Mouse (Mus musculus) forebrain, embryonic 15.5 days (tissue): ENCODE data around the gene H2-Eb2. TPM values are rescaled to one million over a fixed set of nuclear protein-coding genes. Genes with fewer than 3 reads are reported as not detected.
"Not testable (repeated sequence)": the region's sequence is repeated elsewhere in the genome, so short reads cannot be mapped to it uniquely, and the experiment has no call there.

ENCODE experiments used
- ATAC-seq: fragments of 200-750 bp; cut with Nextera tagmentation; replicated peaks from 2 replicates; pipeline ENCODE4 v1.8.0; 2017; ENCODE audit warnings: mild to moderate bottlenecking, moderate TSS enrichment, moderate library complexity
- H3K27ac ChIP-seq: fragments of 300-500 bp; sonication (generic); replicated peaks from 2 replicates; pipeline ENCODE4 v1.5.1; 2015; ENCODE audit warnings: mild to moderate bottlenecking, inconsistent platforms
- H3K27me3 ChIP-seq: fragments of 300-500 bp; sonication (generic); 2 replicates; pipeline ENCODE4 v1.6.1; 2015; ENCODE audit warnings: inconsistent platforms
- H3K36me3 ChIP-seq: fragments of 300-500 bp; sonication (generic); 2 replicates; pipeline ENCODE4 v1.6.1; 2015; ENCODE audit warnings: mild to moderate bottlenecking, inconsistent platforms
- H3K4me1 ChIP-seq: fragments of 300-500 bp; sonication (generic); 2 replicates; pipeline ENCODE4 v1.6.1; 2015; ENCODE audit warnings: inconsistent platforms
- H3K4me2 ChIP-seq: fragments of 300-500 bp; sonication (generic); replicated peaks from 2 replicates; pipeline ENCODE4 v1.6.1; 2015; ENCODE audit warnings: mild to moderate bottlenecking, inconsistent platforms
- H3K4me3 ChIP-seq: fragments of 300-500 bp; sonication (generic); 2 replicates; pipeline ENCODE4 v1.5.1; 2015; ENCODE audit warnings: mild to moderate bottlenecking, inconsistent platforms
- H3K9ac ChIP-seq: fragments of 300-500 bp; sonication (generic); replicated peaks from 2 replicates; pipeline ENCODE4 v1.6.1; 2015; ENCODE audit warnings: mild to moderate bottlenecking, inconsistent platforms
- H3K9me3 ChIP-seq: fragments of 300-500 bp; sonication (generic); 2 replicates; pipeline ENCODE4 v1.6.1; 2016; ENCODE audit warnings: inconsistent platforms
- WGBS: fragments of 180-500 bp; shearing (Covaris S2); methylation state at CpG from one replicate; pipeline ENCODE4 v1.1.7; 2015; ENCODE audit warnings: mixed read lengths; 5-methylcytosine and 5-hydroxymethylcytosine counted together
- polyA plus RNA-seq: library from polyadenylated mRNA; unstranded; fragments of >200 nt; fragmentation: Nextera tagmentation; extraction: Ambion mirVana; gene quantifications from 2 replicates; pipeline ENCODE4 v1.2.1, GENCODE M21; 2015

The H2-Eb2 gene
- polyA plus RNA-seq, 1 experiment from 2014 or later = 0.14 TPM

DNA sequence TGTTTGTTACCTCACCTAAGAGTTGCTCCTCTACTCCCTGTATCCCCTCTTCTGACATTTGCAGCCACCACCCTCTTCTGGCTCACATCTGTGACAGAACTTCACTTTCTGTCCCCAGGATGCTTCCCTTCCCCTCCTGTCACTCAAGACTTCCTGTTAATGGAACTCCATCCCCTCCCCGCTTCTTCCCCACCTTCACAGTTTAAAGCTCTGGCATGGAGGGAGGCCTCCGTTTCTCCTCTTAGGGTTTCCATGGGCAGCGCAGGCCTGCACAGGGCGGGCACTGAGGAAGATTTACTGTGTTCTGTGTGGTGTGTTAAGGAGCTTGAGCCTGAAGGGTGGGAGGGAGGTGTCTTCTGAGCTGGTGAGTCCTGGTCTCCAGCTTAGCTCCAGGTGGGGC, 17.3 kb upstream of the H2-Eb2 start:
- no peaks in the 10 kb centered on the region for H3K36me3 ChIP-seq
- ATAC-seq = no peak
- H3K4me1 ChIP-seq = peaks cover 4% of the 10 kb centered on the region; the same call in 1 of the 2 replicates
- no peaks in the 10 kb centered on the region for H3K9me3 ChIP-seq
- H3K4me2 ChIP-seq = no peak overlapping the region
- H3K4me3 ChIP-seq = no peak overlapping the region
- no peak overlapping the region for H3K27ac ChIP-seq
- H3K9ac ChIP-seq = no peak overlapping the region
- no peaks in the 10 kb centered on the region for H3K27me3 ChIP-seq
- WGBS = 85% methylated on average over 4 of the region's 4 CpGs

DNA sequence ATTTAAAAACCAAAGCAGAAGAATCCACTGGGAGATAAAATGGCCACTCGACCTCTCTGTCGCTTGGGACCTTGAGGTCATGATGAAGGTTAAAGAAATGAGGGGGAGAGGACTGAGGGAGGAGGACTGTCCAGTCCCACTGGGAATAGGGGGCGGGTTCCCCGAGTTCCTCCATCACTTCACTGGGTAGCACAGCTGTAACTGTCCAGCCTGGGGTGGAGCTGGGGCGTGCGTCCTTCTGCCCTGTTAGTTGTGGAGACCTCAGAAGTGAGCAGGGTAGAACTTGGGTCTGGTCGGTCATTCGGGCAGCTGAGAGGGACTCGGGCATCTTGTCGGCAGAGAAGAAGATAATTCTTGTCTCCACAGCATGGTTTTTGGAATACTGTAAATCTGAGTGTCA, 16.2 kb upstream of the H2-Eb2 start:
- 0 out of 2 replicates have a peak overlapping the region, but pooled peaks have one; percentile 35 for H3K27ac ChIP-seq
- WGBS = 28% methylated on average over 10 of the region's 10 CpGs
- ATAC-seq = no peak

DNA sequence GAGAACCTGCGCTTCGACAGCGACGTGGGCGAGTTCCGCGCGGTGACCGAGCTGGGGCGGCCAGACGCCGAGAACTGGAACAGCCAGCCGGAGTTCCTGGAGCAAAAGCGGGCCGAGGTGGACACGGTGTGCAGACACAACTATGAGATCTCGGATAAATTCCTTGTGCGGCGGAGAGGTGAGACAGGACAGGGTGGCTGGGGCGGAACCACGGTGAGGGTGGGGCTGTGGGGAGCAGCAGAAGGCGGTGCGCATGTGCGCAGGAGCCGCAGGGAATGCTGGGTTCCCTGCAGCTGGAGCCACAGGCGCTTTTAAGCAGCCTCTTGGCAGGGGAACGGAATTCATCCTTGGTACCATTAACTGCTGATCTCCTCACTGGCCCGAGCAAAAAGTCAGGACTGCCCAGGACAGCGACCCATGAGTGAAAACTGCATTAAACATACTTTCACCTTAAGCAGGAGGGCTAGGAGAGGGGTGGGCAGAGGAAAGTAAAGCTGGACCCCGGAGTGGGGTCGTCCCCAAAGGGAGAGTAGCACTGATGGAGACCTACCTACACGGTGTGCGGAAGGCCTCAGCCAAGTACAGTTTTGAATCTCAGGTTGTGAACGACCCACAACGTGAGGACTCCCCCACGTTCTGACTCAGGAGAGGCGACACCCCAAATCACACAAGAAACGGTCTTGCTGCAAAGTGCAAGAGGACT, 15.6 kb upstream of the H2-Eb2 start:
- WGBS = 23% methylated on average over 38 of the region's 38 CpGs
- H3K4me2 ChIP-seq = peak overlapping the region; percentile 57
- no peaks in the 10 kb centered on the region for H3K9me3 ChIP-seq
- peak overlapping the region; percentile 35; the same call in 1 of the 2 replicates for H3K27ac ChIP-seq
- H3K9ac ChIP-seq = peak overlapping the region; percentile 67
- H3K27me3 ChIP-seq = no peaks in the 10 kb centered on the region
- H3K4me1 ChIP-seq = peaks cover 4% of the 10 kb centered on the region; the same call in 1 of the 2 replicates
- H3K4me3 ChIP-seq = peak overlapping the region; percentile 77
- ATAC-seq = peak; percentile 92
- no peaks in the 10 kb centered on the region for H3K36me3 ChIP-seq

More for the DNA sequence above, 16.2 kb upstream of the H2-Eb2 start:
- Histone ChIP-seq H3K4me3 (peak overlapping the region; percentile 77), H3K4me2 (peak overlapping the region; percentile 57), H3K36me3 (no peaks in the 10 kb centered on the region), H3K9ac (peak overlapping the region; percentile 67), H3K4me1 (peaks cover 4% of the 10 kb centered on the region; the same call in 1 of the 2 replicates), H3K27me3 (no peaks in the 10 kb centered on the region), H3K9me3 (no peaks in the 10 kb centered on the region)

DNA sequence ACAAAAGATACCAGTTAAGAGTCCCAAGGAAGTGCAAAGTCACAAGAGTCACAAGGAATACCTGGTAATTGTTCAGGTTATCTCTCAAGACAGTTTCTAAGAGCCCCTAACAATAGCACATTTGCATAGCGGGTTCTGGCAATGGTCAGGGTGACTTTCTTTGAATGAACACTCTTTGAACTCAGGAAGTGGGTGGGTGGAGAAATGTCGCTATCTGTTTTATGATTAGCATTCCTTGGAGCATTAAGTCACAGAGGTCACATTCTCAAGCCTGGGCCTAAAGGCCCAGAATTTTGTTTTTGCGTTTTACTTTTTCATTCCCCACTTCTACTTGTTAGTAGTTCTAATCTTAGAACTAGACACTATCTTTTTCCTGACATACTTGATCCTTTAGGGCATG, 14.9 kb upstream of the H2-Eb2 start:
- not testable (repeated sequence) for H3K27ac ChIP-seq, H3K4me1 ChIP-seq, H3K36me3 ChIP-seq, H3K9me3 ChIP-seq, ATAC-seq, H3K4me3 ChIP-seq, H3K4me2 ChIP-seq, H3K27me3 ChIP-seq, H3K9ac ChIP-seq
- WGBS = 91% methylated on average over 3 of the region's 3 CpGs

DNA sequence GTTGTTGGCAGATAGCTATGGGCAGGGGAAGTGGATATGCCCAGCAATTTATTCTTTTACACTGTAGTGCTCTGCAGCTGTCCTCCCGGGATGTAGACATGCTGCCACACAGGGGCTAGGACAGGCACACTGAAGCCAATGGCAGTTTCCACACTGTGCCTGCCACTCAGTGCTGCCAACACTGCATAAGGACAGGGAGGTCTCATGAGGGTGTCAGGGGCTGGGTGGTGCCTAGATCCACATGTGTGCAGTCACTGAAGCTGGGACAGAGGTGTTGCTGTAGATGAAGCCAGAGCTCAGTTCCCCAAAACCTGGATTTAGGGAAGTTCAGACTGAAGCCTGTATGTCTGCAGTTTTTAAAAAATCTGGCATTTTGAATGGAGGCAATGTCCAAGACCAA, 13.3 kb upstream of the H2-Eb2 start:
- no peak for ATAC-seq
- WGBS = 97% methylated on average over 1 of the region's 1 CpGs
- Histone ChIP-seq H3K36me3 (no peaks in the 10 kb centered on the region), H3K27ac (no peak overlapping the region), H3K4me2 (no peak overlapping the region), H3K27me3 (no peaks in the 10 kb centered on the region), H3K4me1 (peaks cover 4% of the 10 kb centered on the region; the same call in 1 of the 2 replicates), H3K4me3 (no peak overlapping the region), H3K9ac (no peak overlapping the region), H3K9me3 (no peaks in the 10 kb centered on the region)

DNA sequence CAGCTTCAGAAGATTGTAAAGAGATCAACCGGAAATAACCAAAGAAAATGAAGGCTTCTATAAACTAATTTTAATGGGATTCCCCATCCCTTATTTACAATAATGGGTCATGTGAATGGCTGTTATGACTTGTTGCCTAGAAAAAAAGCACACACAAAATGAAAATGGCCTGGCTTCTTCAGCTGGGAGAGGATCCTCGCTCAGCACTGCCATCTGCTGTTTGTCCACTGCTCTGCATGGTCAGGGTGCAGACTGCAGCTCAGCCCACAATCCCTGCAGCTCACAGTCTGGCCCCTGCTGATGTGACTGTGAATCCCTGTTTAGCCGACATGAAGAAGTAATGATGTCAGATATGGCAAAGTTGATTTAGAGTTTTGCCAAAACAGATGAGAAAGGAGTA, 12.1 kb upstream of the H2-Eb2 start:
- H3K27me3 ChIP-seq = no peaks in the 10 kb centered on the region
- H3K36me3 ChIP-seq = no peaks in the 10 kb centered on the region
- WGBS = 40% methylated on average over 3 of the region's 3 CpGs
- no peak overlapping the region for H3K27ac ChIP-seq
- no peak overlapping the region for H3K9ac ChIP-seq
- H3K9me3 ChIP-seq = no peaks in the 10 kb centered on the region
- no peak overlapping the region for H3K4me3 ChIP-seq
- peak; percentile 61; the same call in 1 of the 2 replicates for ATAC-seq
- H3K4me2 ChIP-seq = no peak overlapping the region
- H3K4me1 ChIP-seq = peaks cover 4% of the 10 kb centered on the region; the same call in 1 of the 2 replicates

DNA sequence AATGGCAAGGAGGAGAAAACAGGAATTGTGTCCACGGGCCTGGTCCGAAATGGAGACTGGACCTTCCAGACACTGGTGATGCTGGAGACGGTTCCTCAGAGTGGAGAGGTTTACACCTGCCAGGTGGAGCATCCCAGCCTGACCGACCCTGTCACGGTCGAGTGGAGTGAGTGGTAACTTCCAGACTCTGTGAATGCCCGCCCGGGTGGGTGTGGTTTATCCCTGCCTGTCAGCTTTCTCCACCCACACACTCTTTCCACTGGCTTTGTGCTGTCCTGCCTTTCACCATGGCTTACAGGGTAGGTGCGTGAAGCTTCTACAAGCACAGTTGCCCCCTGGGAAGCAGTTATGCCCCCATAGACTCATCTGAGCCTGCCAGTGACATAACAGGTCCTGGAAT, 11.2 kb upstream of the H2-Eb2 start:
- Histone ChIP-seq H3K27ac (no peak overlapping the region), H3K27me3 (no peaks in the 10 kb centered on the region), H3K4me2 (no peak overlapping the region), H3K36me3 (no peaks in the 10 kb centered on the region), H3K9ac (no peak overlapping the region), H3K4me1 (peaks cover under 1% of the 10 kb centered on the region; the same call in 1 of the 2 replicates), H3K9me3 (no peaks in the 10 kb centered on the region), H3K4me3 (no peak overlapping the region)
- WGBS = 69% methylated on average over 9 of the region's 9 CpGs
- ATAC-seq = no peak

DNA sequence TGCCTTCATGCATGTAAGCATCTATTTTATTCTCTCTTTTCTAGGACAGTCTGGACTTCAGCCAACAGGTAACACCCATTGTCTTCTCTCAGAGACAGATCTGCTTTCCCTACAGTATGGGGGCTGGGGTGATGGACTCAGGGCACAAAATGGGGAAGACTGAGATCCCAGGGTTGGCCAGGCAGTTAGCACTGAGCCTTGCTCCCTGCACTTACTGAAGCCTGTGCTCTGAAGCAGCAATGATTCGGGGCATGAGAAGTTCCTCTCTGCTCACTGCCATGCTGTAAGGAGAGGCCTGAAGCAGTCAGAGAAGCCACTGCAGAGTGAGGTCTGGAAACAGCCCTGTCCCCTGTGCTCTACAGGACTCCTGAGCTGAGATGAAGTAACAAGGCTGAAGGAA, 10.0 kb upstream of the H2-Eb2 start:
- no peaks in the 10 kb centered on the region for H3K9me3 ChIP-seq
- H3K4me2 ChIP-seq = no peak overlapping the region
- H3K27ac ChIP-seq = no peak overlapping the region
- H3K36me3 ChIP-seq = no peaks in the 10 kb centered on the region
- ATAC-seq = no peak
- H3K4me1 ChIP-seq = no peaks in the 10 kb centered on the region
- WGBS = 68% methylated on average over 1 of the region's 1 CpGs
- no peak overlapping the region for H3K4me3 ChIP-seq
- no peaks in the 10 kb centered on the region for H3K27me3 ChIP-seq
- no peak overlapping the region for H3K9ac ChIP-seq

DNA sequence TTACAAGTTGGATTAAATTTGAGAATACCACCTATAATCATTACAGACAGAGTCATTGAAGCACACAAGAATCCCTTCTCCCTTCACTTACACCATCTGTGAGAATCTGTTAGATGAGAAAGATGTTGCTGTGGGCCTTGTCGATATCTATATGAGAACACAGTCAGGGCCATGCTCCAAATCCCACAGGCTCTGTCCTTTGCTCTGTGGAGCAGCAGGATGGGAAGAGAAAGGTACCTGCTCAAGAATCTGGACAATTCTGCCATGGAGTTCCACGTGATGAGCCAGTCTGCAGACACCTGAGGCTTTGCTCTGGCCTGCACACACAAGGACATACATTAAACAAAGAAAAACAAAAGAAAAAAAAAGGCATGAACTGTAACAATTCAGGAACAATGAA, 8.8 kb upstream of the H2-Eb2 start:
- H3K4me3 ChIP-seq = no peak overlapping the region
- no peaks in the 10 kb centered on the region for H3K27me3 ChIP-seq
- no peaks in the 10 kb centered on the region for H3K36me3 ChIP-seq
- H3K27ac ChIP-seq = no peak overlapping the region
- WGBS = 76% methylated on average over 2 of the region's 2 CpGs
- H3K4me2 ChIP-seq = no peak overlapping the region
- no peaks in the 10 kb centered on the region for H3K9me3 ChIP-seq
- no peak for ATAC-seq
- H3K9ac ChIP-seq = no peak overlapping the region
- no peaks in the 10 kb centered on the region for H3K4me1 ChIP-seq

DNA sequence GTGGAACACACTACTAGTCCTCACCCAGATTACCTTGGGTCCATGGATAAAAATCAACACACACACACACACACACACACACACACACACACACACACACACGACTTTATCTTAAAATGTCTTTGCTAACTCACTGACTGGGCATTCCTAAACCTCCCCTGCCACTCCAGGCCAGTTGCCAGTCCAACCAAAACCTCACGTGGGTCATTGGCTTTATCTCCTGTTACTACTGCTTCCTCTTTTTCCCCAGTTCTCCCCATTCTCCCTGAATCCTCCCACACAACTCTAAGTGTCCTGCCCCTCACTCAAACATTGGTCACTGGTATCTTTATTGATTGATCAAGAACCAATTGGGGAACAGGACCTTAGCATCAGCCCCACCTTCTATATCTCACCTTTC, 8.2 kb upstream of the H2-Eb2 start:
- ATAC-seq = no peak
- Histone ChIP-seq H3K9ac (no peak overlapping the region), H3K36me3 (no peaks in the 10 kb centered on the region), H3K9me3 (no peaks in the 10 kb centered on the region), H3K4me3 (no peak overlapping the region), H3K27ac (no peak overlapping the region), H3K4me1 (no peaks in the 10 kb centered on the region), H3K27me3 (no peaks in the 10 kb centered on the region), H3K4me2 (no peak overlapping the region)
- WGBS = 56% methylated on average over 2 of the region's 2 CpGs

DNA sequence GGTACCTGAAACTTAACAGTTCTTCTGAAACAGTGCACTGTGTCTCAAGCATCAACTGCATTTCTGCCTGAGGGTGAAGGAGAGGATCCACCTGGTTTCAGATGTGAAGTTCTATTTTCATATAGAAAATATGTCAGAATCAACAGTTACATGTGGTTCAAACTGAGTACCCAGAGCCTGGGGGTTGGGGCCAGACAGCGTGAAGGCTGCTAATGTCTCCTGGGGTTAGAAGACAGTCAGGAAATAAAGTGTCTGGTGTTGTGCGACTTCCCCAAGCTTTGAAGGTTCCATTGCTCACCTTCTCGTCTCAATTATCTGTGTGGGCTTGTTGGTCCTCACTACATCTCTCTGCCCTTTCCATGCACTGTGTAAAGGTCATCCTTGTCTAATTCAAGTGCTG, 908 bp downstream of the H2-Eb2 start:
- Histone ChIP-seq H3K27me3 (no peaks in the 10 kb centered on the region), H3K36me3 (no peaks in the 10 kb centered on the region), H3K9me3 (no peaks in the 10 kb centered on the region), H3K4me3 (no peak overlapping the region), H3K4me2 (no peak overlapping the region), H3K4me1 (no peaks in the 10 kb centered on the region), H3K9ac (no peak overlapping the region), H3K27ac (no peak overlapping the region)
- WGBS = 86% methylated on average over 3 of the region's 3 CpGs
- ATAC-seq = no peak

DNA sequence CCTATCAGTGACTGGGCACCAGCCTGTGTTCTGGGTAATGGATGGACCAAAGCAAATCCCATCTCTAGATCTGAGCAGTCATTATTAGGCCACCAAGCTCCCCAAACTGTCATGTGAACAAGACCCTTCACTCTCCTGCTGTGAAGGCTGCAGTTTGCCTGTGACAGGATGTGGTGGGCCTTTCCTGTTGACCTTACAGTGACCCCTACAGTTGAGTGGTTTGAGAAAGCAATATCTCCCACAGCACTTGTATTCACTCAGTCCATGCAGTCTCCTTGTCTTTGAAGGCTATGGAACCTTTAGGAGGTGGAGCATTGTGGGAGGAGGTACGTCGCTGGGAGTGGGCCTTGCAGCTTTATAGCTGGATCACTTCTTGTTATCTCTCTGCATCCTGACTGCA, 4.3 kb downstream of the H2-Eb2 start:
- no peaks in the 10 kb centered on the region for H3K4me1 ChIP-seq
- H3K36me3 ChIP-seq = no peaks in the 10 kb centered on the region
- no peak overlapping the region for H3K4me3 ChIP-seq
- ATAC-seq = no peak
- H3K9ac ChIP-seq = no peak overlapping the region
- H3K27me3 ChIP-seq = no peaks in the 10 kb centered on the region
- no peak overlapping the region for H3K4me2 ChIP-seq
- H3K9me3 ChIP-seq = no peaks in the 10 kb centered on the region
- WGBS = 77% methylated on average over 2 of the region's 2 CpGs
- H3K27ac ChIP-seq = no peak overlapping the region

DNA sequence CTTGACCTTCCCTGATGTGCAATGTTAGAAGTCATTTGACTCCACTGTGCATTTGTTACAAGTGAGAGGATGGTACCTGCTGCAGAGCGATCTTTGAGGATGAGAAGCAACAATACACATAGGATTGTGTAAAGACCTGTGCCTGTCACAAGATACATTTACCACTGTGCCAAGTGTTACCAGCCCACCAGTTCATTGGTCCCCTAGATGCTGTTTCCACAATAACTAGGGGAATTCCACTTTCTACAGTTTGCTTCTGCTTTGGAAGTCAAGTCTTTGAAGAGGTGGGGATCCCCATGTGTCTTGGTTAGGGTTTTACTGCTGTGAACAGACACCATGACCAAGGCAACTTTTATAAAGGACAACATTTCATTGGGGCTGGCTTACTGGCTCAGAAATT, 5.7 kb downstream of the H2-Eb2 start:
- no peaks in the 10 kb centered on the region for H3K4me1 ChIP-seq
- no peak overlapping the region for H3K4me2 ChIP-seq
- 91% methylated on average over 1 of the region's 1 CpGs for WGBS
- no peak overlapping the region for H3K9ac ChIP-seq
- no peak for ATAC-seq
- no peak overlapping the region for H3K4me3 ChIP-seq
- no peaks in the 10 kb centered on the region for H3K27me3 ChIP-seq
- no peak overlapping the region for H3K27ac ChIP-seq
- H3K36me3 ChIP-seq = no peaks in the 10 kb centered on the region
- no peaks in the 10 kb centered on the region for H3K9me3 ChIP-seq
